Mouse (Mus musculus) CH12.LX (cell line): ENCODE data around the gene Stbd1. TPM values are rescaled to one million over a fixed set of nuclear protein-coding genes. Genes with fewer than 3 reads are reported as not detected.

Experiments used
- DNase-seq: peaks from one replicate; pipeline ENCODE4 v3.0.0-alpha.2; 2013; ENCODE audit errors: extremely low read depth
- H3K27ac ChIP-seq: 2 replicates; pipeline ENCODE4 v1.5.1; 2012; ENCODE audit warnings: low read depth, mild to moderate bottlenecking, control low read depth, moderate library complexity; ENCODE audit not compliant: insufficient read depth
- H3K27me3 ChIP-seq: replicated peaks from 2 replicates; pipeline ENCODE3; 2012; ENCODE audit warnings: inconsistent platforms
- H3K36me3 ChIP-seq, 2 experiments: replicated peaks in 1 of 2; 2 replicates each; pipeline versions ENCODE3 to v1.6.1; 2012; ENCODE audit warnings: inconsistent platforms in 1 of 2, low read length in 1 of 2, mild to moderate bottlenecking in 1 of 2, mixed read lengths in 1 of 2, moderate library complexity in 1 of 2; ENCODE audit not compliant: control insufficient read depth in 1 of 2, insufficient read depth in 1 of 2
- H3K4me1 ChIP-seq, 2 experiments: 2 replicates each; pipeline ENCODE4 v1.6.1; 2012; ENCODE audit warnings: inconsistent platforms in 1 of 2, moderate library complexity in 1 of 2; ENCODE audit not compliant: insufficient read depth in 2 of 2, control insufficient read depth in 1 of 2
- H3K4me2 ChIP-seq: 2 replicates; pipeline ENCODE4 v1.6.1; 2012; ENCODE audit warnings: low read depth, mild to moderate bottlenecking, control low read depth; ENCODE audit not compliant: poor library complexity, insufficient read depth, severe bottlenecking
- H3K4me3 ChIP-seq, 3 experiments: fragments of 150-350 bp in 1 of 3; sonication (generic) in 1 of 3; replicated peaks in 1 of 3; 2 replicates each; pipeline versions ENCODE3 to v1.5.1; 2011 to 2012; ENCODE audit warnings: low read depth in 2 of 3, low read length in 2 of 3, mild to moderate bottlenecking in 2 of 3, moderate library complexity in 2 of 3, control low read depth in 1 of 3, improper control_type of control experiment in 1 of 3, inconsistent platforms in 1 of 3, mixed read lengths in 1 of 3; ENCODE audit not compliant: poor library complexity in 1 of 3
- H3K79me2 ChIP-seq: replicated peaks from 2 replicates; pipeline ENCODE4 v1.6.1; 2012; ENCODE audit warnings: mild to moderate bottlenecking, moderate library complexity; ENCODE audit not compliant: control insufficient read depth, poor library complexity, insufficient read depth, severe bottlenecking; ENCODE audit errors: extremely low read depth
- H3K9ac ChIP-seq: 2 replicates; pipeline ENCODE4 v1.6.1; 2012; ENCODE audit warnings: low read depth, mild to moderate bottlenecking, control low read depth, moderate library complexity; ENCODE audit not compliant: insufficient read depth
- H3K9me3 ChIP-seq: replicated peaks from 2 replicates; pipeline ENCODE3; 2012; ENCODE audit warnings: low read length, inconsistent platforms, mixed read lengths
- BHLHE40 ChIP-seq: IDR thresholded peaks from 2 replicates; pipeline ENCODE4 v1.6.1; 2011; ENCODE audit warnings: mild to moderate bottlenecking, low read depth, low read length, improper control_type of control experiment
- CHD1 ChIP-seq: IDR thresholded peaks from 2 replicates; pipeline ENCODE4 v1.6.1; 2012; ENCODE audit warnings: low read depth, low read length, improper control_type of control experiment, inconsistent platforms
- EP300 ChIP-seq: IDR thresholded peaks from 2 replicates; pipeline ENCODE4 v1.6.1; 2011; ENCODE audit warnings: low read length, improper control_type of control experiment
- ETS1 ChIP-seq: conservative IDR thresholded peaks from 2 replicates; pipeline ENCODE4 v1.6.1; 2012; ENCODE audit warnings: low read depth, mild to moderate bottlenecking, inconsistent platforms, low read length, improper control_type of control experiment, moderate library complexity
- HCFC1 ChIP-seq: IDR thresholded peaks from 2 replicates; pipeline ENCODE4 v1.6.1; 2012; ENCODE audit warnings: low read depth, mild to moderate bottlenecking, inconsistent platforms, low read length, improper control_type of control experiment
- IRF4 ChIP-seq: IDR thresholded peaks from 2 replicates; pipeline ENCODE4 v1.6.1; 2014; ENCODE audit warnings: low read depth, mild to moderate bottlenecking, inconsistent platforms, low read length, improper control_type of control experiment
- JUN ChIP-seq: IDR thresholded peaks from 2 replicates; pipeline ENCODE4 v1.6.1; 2011; ENCODE audit warnings: low read depth, mild to moderate bottlenecking, low read length, improper control_type of control experiment, moderate library complexity; ENCODE audit not compliant: insufficient read depth
- KAT2A ChIP-seq: IDR thresholded peaks from 2 replicates; pipeline ENCODE4 v1.6.1; 2012; ENCODE audit warnings: low read length, improper control_type of control experiment, inconsistent platforms; ENCODE audit not compliant: insufficient replicate concordance
- MAFK ChIP-seq: IDR thresholded peaks from 2 replicates; pipeline ENCODE4 v1.6.1; 2011; ENCODE audit warnings: low read length, improper control_type of control experiment; ENCODE audit not compliant: insufficient replicate concordance
- MAX ChIP-seq: IDR thresholded peaks from 2 replicates; pipeline ENCODE4 v1.6.1; 2011; ENCODE audit warnings: low read length, improper control_type of control experiment
- MAZ ChIP-seq: IDR thresholded peaks from 2 replicates; pipeline ENCODE4 v1.6.1; 2012; ENCODE audit warnings: low read depth, mild to moderate bottlenecking, inconsistent platforms, low read length, improper control_type of control experiment, moderate library complexity
- MEF2A ChIP-seq: IDR thresholded peaks from 2 replicates; pipeline ENCODE4 v1.6.1; 2014; ENCODE audit warnings: low read depth, mild to moderate bottlenecking, inconsistent platforms, low read length, improper control_type of control experiment, borderline replicate concordance
- POLR2A ChIP-seq: IDR thresholded peaks from 2 replicates; pipeline ENCODE4 v1.6.1; 2011; ENCODE audit warnings: low read depth, mild to moderate bottlenecking, improper control_type of control experiment, low read length
- POLR2AphosphoS2 ChIP-seq: IDR thresholded peaks from 2 replicates; pipeline ENCODE4 v1.6.1; 2011; ENCODE audit warnings: low read depth, low read length, improper control_type of control experiment
- RCOR1 ChIP-seq: conservative IDR thresholded peaks from 2 replicates; pipeline ENCODE4 v1.6.1; 2012; ENCODE audit warnings: low read depth, mild to moderate bottlenecking, inconsistent platforms, low read length, improper control_type of control experiment
- SMC3 ChIP-seq: IDR thresholded peaks from 2 replicates; pipeline ENCODE4 v1.6.1; 2011; ENCODE audit warnings: low read depth, low read length, improper control_type of control experiment
- UBTF ChIP-seq: IDR thresholded peaks from 2 replicates; pipeline ENCODE4 v1.6.1; 2012; ENCODE audit warnings: low read depth, mild to moderate bottlenecking, inconsistent platforms, low read length, improper control_type of control experiment, moderate library complexity
- USF1 ChIP-seq: IDR thresholded peaks from 2 replicates; pipeline ENCODE4 v1.6.1; 2014; ENCODE audit warnings: low read depth, mild to moderate bottlenecking, inconsistent platforms, low read length, improper control_type of control experiment
- USF2 ChIP-seq: conservative IDR thresholded peaks from 2 replicates; pipeline ENCODE4 v1.6.1; 2011; ENCODE audit warnings: low read depth, low read length, improper control_type of control experiment
- ZKSCAN1 ChIP-seq: IDR thresholded peaks from 2 replicates; pipeline ENCODE4 v1.6.1; 2012; ENCODE audit warnings: low read depth, inconsistent platforms, low read length, improper control_type of control experiment, borderline replicate concordance
- ZNF384 ChIP-seq: IDR thresholded peaks from 2 replicates; pipeline ENCODE4 v1.6.1; 2012; ENCODE audit warnings: low read depth, low read length, improper control_type of control experiment, inconsistent platforms
- dilution Hi-C: fragments of 300-500 bp; cut with MboI; formaldehyde crosslinking; loops from 2 replicates; pipeline ENCODE4 v1.14.3; 2020; ENCODE audit warnings: low sequenced_read_pairs; ENCODE audit not compliant: extremely low pct_unique_long_range_greater_than_20kb, extremely low pct_ligation_motif_present
- in situ Hi-C: fragments of 300-500 bp; cut with MboI; formaldehyde crosslinking; loops from 3 replicates; pipeline ENCODE4 v1.14.3; 2019; ENCODE audit warnings: low sequenced_read_pairs, low pct_ligation_motif_present, low pct_unique_long_range_greater_than_20kb, mixed read lengths
- polyA plus RNA-seq: library from polyadenylated mRNA; unstranded; fragments of >175 nt; gene quantifications from 2 replicates; pipeline ENCODE4 v1.2.1, GENCODE M21; 2012; ENCODE audit warnings: low read depth; ENCODE audit not compliant: insufficient read length
- total RNA-seq, 2 experiments: library from RNA; depleted of rRNA; stranded (reverse); fragments of 300-350 nt in 1 of 2; fragments of >200 nt in 1 of 2; gene quantifications; 2 replicates each; pipeline ENCODE4 v1.2.3; 2012 to 2014

Gene Stbd1
- total and polyA plus RNA-seq, 3 experiments = 0.89 to 1.3 (median 0.99) TPM

DNA sequence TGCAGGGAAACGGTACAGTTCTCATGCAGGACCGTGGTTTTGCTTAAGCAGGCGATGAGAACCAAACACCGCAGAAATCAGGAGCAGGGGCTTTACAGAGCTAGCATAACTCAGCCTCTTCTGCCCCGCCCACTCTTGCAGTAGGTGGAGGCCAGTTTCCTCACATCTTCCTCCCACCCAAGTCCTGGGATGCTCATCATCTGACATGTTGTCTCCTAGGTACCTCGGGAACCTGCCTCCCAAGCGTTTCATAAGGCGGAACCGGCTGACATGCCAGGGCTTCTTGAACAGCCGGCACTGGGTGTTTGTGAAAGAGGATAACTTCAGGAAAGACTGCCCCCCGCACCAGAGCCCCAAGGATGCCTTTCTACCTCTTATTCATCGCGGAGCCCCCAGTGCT, 40.8 kb upstream of the Stbd1 start:
- dilution Hi-C loops (no loop called here), in situ Hi-C loops (no loop called here)
- Histone ChIP-seq H3K27ac (no peak overlapping the region), H3K27me3 (no peaks in the 10 kb centered on the region), H3K9me3 (no peaks in the 10 kb centered on the region), H3K4me1 (peaks cover 0 to 23% of the 10 kb centered on the region in 2 experiments; a peak in 3 of 4 replicates), H3K79me2 (no peaks in the 10 kb centered on the region), H3K9ac (no peak overlapping the region), H3K36me3 (no peaks in the 10 kb centered on the region)
- peak; percentile 29 for DNase-seq
- no peak for TF ChIP-seq MEF2A
- TF ChIP-seq, all 38 proteins: peak for 0
- Histone ChIP-seq H3K4me3 (no peak overlapping the region), H3K4me2 (no peak overlapping the region)

DNA sequence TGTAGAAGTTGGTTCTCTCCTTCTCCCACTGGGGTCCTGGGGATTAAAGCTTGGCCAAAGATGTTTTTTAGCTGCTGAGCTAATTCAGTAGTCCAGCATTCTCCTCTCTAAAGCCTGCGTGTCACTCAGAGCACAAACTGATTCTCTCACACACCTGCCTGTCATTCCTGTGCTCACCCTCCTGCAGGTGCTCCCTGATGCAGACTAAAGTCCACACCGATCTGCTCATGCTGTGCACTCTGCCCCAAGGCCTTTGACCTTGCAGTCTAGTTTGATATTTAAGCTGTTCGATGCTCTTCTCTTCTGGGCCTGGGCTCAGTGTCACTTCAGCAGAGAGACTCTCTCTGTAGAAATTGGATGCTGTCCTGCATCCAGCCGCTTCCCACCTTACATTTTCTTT, 31.6 kb upstream of the Stbd1 start:
- TF ChIP-seq USF2 (no peak), IRF4 (no peak), KAT2A (no peak), RCOR1 (no peak), HCFC1 (no peak), BHLHE40 (no peak), ZKSCAN1 (no peak), ETS1 (no peak), JUN (no peak), MAX (no peak), CHD1 (no peak), SMC3 (no peak), ZNF384 (no peak), EP300 (no peak), USF1 (no peak), POLR2A (no peak), MAZ (no peak), POLR2AphosphoS2 (no peak), UBTF (no peak), MAFK (no peak)
- TF ChIP-seq, all 38 proteins: peak for 0
- Histone ChIP-seq H3K9ac (no peak overlapping the region), H3K27me3 (no peaks in the 10 kb centered on the region), H3K4me1 (no peaks in the 10 kb centered on the region), H3K79me2 (no peaks in the 10 kb centered on the region), H3K4me2 (no peak overlapping the region), H3K9me3 (no peaks in the 10 kb centered on the region), H3K4me3 (no peak overlapping the region), H3K36me3 (no peaks in the 10 kb centered on the region), H3K27ac (no peak overlapping the region)
- dilution Hi-C loops = no loop called here
- in situ Hi-C loops = no loop called here
- no peak for DNase-seq
